Mouse (Mus musculus) brown adipose tissue, adult 24 weeks (tissue): ENCODE measurements around the gene Lrrc73. TPM values are rescaled to one million over a fixed set of nuclear protein-coding genes. Genes with fewer than 3 reads are reported as not detected.

Experiments used
- H3K27ac ChIP-seq: fragments of 200-500 bp; replicated peaks from 2 replicates; pipeline ENCODE4 v1.5.1; 2012; ENCODE audit warnings: low read depth, mild to moderate bottlenecking, low read length
- H3K4me1 ChIP-seq: fragments of 200-500 bp; 2 replicates; pipeline ENCODE4 v1.6.1; 2012; ENCODE audit warnings: low read length, mixed read lengths; ENCODE audit not compliant: control insufficient read depth, insufficient read depth, insufficient read length
- H3K4me3 ChIP-seq: fragments of 200-500 bp; 2 replicates; pipeline ENCODE4 v1.5.1; 2012; ENCODE audit warnings: low read depth, mild to moderate bottlenecking, low read length, moderate library complexity; ENCODE audit not compliant: insufficient read depth
- polyA plus RNA-seq: library from polyadenylated mRNA; stranded (reverse); fragments of >200 nt; gene quantifications from 2 replicates; pipeline ENCODE4 v1.2.4, GENCODE M21; 2012; ENCODE audit not compliant: missing spikeins, insufficient read depth, insufficient read length

Gene Lrrc73
- polyA plus RNA-seq, 1 experiment: not detected

DNA sequence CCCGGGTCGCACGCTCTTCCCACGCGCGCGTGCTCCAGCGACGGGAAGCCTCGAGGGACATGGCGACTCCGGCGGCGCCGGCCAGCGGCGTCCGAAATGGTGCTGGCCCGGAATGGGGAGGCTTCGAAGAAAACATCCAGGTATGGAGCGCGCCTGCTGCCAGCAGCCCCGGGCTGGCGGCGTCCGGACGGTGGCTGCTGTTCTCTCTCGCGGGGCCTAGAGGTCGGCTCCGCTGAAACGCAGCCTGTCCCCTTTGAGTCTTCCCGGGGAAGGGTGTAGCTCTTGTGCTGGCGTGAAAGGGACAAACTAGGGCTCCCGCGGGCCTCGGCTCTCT lies 5.2 kb upstream of the Lrrc73 start:
- Histone ChIP-seq H3K4me3 (peak overlapping the region; percentile 90), H3K27ac (peak overlapping the region; percentile 77), H3K4me1 (peaks cover 8% of the 10 kb centered on the region; the same call in 1 of the 2 replicates)

DNA sequence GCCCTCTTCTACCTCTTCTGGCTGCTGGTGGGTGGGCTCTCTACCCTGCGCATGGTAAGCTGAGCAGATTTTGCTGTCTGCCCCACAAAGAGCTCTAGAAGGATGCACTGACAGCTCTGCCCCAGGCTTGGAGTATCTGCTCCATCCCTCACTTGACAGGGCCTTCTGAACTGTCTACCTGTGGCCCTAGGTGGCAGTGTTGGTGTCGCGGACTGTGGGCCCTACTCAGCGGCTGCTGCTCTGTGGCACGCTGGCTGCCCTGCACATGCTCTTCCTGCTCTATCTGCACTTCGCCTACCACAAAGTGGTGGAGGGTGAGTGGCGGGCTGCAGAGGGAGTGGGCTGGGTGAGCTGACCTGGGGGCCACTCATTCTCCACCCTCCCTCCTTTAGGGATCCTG lies 2.2 kb upstream of the Lrrc73 start:
- H3K4me3 ChIP-seq: no peak overlapping the region
- H3K4me1 ChIP-seq: peaks cover 6% of the 10 kb centered on the region; the same call in 1 of the 2 replicates
- no peak overlapping the region for H3K27ac ChIP-seq

DNA sequence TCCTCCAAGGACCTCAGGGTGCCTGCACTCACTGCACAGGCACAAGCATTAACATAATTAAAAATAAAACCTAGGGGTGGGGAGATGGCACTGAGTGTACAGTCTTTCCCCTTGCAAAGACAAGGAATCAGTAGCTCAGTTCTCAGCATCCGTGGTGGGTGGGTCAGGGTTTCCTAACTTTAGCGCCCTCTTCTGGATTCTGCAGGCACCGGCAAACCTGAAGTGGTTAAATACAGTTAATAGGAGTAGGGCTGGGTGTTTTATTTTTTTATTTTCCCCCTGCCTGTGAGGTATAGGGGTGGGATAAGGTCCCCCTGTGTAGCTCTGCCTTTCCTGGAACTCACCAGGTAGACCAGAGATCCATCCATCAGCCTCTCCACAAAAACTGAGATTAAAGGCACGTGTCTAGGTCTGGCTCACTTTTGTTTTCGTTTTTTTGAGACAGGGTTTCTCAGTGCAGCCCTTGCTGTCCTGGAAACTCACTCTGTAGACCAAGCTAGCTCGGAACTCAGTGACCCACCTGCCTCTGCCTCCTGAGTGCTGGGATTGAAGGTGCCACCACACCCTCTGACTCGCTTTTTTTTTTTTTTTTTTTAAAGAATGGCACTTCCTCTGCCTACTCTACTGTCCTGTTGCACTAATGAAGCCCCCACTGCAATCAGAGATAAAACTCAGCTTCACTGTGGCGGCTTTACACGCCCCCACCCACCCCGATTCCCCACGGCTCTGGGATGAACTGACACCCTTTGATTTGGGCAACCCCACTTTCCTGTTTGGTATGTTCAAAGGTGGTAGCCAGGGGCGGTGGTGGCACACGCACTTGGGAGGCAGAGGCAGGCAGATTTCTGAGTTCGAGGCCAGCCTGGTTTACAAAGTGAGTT lies 520 bp upstream of the Lrrc73 start:
- Histone ChIP-seq H3K4me1 (no peaks in the 10 kb centered on the region), H3K27ac (no peak overlapping the region), H3K4me3 (peak overlapping the region; percentile 49; the same call in 1 of the 2 replicates)

DNA sequence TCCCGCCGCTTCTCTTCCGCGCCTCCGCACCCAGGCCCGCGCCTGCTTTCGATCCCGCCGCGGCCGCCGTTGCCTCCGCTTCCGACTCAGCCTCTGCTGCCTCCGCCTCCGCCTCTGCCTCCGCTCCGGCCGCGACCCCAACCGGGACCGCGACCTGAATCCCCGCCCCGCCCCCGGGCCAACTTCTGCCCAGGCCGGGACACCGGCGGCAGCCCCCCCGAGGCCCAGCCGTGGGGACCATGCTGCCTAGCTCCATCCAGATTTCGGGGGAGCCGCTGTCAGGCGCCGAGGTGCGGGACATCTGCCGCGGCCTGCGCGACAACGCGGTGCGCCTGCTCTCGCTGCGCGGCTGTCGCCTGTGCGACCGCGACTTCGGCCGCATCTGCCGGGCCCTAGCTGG lies 775 bp downstream of the Lrrc73 start:
- Histone ChIP-seq H3K27ac (no peak overlapping the region), H3K4me3 (peak overlapping the region; percentile 49), H3K4me1 (no peaks in the 10 kb centered on the region)

DNA sequence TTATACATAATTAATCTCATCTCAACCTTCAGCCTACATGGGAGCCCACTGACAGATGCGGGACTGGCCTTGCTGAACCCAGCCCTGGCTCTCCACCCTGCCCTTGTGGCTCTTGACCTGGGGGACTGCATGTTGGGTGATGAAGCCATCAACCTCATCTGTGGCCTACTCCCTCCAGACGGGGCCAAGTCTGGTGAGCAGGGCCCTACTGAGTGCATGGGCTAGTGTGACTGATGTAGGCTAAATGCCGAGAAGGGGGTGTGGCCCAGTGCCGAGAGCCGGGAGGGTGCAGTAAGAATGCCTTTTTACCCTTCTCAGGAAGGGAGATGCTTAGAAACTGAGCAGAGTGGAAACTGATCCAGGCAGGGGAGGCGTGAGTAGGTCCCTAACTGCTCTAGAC lies 1.8 kb downstream of the Lrrc73 start:
- Histone ChIP-seq H3K27ac (no peak overlapping the region), H3K4me3 (no peak overlapping the region), H3K4me1 (no peaks in the 10 kb centered on the region)

DNA sequence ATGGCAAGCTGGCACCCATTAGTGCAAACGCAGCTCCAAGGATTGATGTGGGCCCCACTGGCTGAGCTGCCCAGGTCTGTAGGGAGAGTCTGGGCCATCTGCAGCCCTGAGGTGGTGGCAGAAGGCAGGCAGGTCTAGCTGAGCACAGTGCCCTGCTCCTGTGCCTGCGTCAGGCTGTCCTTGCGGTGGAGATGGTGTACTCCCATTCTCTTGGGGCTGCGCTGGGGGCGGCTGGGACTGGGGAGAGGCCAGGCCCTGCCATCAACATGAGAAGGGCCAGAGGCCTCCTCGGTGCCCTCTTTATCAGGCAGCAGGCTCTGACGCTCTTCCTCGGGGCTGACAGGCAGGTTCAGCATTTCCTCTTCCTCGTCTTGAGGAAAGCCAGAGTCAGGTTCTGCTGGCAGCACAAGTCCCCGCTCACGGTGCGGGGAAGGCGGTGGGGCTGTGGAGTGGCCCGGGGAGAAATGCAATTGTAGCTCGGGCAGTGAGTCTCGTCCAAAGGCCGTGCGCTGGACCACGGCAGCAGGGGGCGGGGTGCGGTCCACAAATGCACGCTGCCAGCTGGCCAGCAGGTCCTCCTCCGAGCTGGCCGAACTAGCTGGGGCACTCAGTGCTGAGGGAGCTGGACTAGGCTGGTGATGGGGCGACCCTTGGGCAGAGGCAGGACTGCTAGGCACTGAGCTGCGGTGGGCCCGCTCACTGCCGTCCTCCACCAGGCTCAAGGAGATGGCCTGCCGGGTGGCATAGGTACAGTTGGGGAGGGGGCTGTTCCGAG lies 5.1 kb downstream of the Lrrc73 start:
- Histone ChIP-seq H3K4me3 (no peak overlapping the region), H3K27ac (no peak overlapping the region)

DNA sequence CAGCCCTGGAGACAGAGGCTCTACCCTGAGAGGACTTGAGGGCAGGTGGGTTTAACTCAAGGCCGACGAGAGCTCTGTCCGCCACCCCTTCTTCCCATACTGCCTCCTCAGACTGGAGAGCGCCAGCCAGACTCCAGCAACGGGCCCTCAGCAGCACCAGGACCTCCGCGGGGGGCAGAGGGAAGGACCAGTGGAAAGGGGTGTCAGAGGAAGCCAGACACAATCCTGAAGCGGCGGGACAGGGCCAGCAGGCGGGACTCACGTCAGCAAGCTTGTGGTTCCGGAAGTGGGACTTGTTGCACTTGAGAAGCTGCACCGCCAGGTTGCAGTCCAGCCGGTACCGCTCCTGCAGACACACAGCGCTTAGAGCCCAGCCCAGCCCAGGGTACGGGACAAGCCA lies 6.3 kb downstream of the Lrrc73 start:
- H3K4me3 ChIP-seq: no peak overlapping the region
- H3K27ac ChIP-seq: no peak overlapping the region
- H3K4me1 ChIP-seq: no peaks in the 10 kb centered on the region

More for the DNA sequence above, 5.1 kb downstream of the Lrrc73 start:
- no peaks in the 10 kb centered on the region for H3K4me1 ChIP-seq

DNA sequence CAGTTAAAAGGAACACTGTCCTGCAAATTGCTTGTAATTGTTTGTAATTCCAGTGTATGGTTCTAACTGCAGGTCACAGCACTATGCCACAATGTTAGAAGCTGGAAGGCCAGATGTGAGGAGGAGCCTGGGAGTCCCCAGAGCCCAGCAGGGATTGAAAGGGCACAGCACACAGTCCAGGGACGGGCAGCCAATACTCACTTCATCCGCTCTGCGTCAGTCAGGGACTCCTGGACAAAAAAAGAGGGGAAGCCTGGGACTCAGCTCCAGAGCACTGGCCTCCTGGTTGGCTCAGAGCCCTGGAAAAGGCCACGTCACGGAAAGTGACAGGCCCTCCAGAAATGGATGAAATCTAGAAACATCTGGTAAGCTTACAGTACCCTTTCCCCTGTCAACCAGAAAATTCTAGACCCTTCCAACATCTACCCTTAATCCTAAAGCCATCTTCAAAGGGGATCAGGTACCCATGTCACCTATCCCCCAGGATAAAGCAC lies 8.9 kb downstream of the Lrrc73 start:
- Histone ChIP-seq H3K4me3 (no peak overlapping the region), H3K27ac (0 out of 2 replicates have a peak overlapping the region, but pooled peaks have one; percentile 9), H3K4me1 (no peaks in the 10 kb centered on the region)

DNA sequence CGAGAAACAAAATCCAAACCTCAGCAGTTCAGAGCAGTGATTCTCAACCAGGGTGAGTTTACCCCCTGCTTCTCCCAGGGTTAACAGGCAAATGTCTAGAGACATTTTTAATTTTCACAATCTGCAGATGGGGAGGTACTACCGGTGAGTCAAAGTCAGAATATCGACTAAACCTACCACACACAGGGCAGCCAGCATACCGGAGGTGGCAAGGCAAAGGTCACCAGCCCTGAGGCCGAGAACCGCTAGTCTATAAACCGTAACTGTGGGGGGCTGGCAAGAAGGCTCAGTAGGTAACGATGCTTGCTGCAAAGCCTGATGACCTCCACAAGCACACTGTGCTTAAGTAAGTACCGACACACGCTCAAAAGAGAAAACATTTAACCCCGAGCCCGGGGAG lies 12.2 kb downstream of the Lrrc73 start:
- Histone ChIP-seq H3K4me1 (no peaks in the 10 kb centered on the region), H3K4me3 (no peak overlapping the region), H3K27ac (no peak overlapping the region)

DNA sequence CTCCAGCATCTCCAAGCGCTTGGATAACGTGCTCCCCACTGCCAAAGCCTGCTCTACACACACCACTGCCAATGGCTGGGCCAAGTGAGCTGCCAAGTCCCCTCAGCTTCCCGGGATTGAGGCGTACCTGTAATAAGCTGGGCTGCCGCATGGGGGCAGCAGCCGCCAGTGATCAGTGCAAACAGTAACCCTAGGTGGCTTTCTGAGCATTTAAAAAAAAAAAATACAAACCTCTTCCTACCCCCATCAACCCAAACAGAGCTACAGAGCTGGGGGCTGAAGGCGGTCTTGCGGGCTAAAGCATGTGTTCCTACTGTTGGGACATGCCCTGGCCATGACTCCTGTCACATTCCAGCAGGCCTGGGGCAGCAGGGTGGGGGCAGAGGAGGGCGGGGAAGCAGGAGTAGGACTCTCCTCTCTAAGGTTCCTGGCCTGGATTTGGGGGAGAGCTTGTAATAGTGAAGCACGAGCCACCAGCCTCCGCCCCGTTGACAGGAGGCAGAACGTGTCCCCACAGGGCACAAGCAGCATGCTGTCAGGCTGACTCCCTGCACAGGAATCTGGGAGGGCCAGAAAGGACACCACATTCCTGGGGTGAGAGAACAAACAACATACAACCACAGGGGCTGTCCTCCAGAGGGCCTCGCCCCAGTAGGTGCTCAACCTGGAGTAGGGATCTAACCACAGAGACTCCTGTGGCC lies 12.7 kb downstream of the Lrrc73 start:
- H3K27ac ChIP-seq: no peak overlapping the region
- no peaks in the 10 kb centered on the region for H3K4me1 ChIP-seq

DNA sequence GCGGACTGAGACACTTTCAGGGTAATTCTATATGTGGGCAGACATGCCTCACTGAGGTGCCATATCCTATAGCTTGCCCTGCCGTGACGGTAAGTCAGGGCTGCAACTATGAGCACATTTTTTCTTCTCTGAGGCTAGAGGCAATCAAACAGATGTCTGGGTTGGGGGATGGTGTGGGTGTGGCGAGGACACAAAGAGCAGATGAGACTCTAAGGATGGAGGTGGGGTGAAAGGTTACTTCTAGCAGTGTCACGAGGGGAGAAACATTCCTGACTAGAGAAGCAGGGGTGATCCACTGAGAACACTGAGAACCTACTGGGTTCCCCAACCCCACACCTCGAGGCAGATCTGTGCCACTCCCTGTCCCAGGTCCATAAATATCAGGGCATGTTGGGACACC lies 13.7 kb downstream of the Lrrc73 start:
- Histone ChIP-seq H3K4me3 (no peak overlapping the region), H3K4me1 (no peaks in the 10 kb centered on the region), H3K27ac (no peak overlapping the region)

More for the DNA sequence above, 12.7 kb downstream of the Lrrc73 start:
- no peak overlapping the region for H3K4me3 ChIP-seq

DNA sequence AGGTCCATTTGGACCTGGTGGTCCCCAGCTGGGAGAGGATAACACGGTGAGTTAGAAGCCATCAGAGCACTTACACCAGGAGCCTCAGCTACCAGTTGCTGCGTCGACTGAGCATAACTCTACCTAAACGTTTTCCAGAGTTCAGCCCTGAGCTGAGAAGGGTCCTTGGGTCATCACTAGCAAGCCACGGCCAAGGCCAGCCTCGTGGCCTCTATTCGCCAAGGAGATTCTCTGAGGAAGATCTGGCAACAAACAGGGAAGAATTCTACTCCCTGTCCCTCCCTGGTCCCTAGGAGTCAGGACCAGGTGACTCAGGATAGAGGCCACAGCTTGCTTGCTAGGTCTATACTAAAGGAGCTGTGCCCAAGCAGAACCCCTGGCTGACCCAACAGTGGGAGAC lies 14.2 kb downstream of the Lrrc73 start:
- Histone ChIP-seq H3K4me1 (no peaks in the 10 kb centered on the region), H3K27ac (no peak overlapping the region)

DNA sequence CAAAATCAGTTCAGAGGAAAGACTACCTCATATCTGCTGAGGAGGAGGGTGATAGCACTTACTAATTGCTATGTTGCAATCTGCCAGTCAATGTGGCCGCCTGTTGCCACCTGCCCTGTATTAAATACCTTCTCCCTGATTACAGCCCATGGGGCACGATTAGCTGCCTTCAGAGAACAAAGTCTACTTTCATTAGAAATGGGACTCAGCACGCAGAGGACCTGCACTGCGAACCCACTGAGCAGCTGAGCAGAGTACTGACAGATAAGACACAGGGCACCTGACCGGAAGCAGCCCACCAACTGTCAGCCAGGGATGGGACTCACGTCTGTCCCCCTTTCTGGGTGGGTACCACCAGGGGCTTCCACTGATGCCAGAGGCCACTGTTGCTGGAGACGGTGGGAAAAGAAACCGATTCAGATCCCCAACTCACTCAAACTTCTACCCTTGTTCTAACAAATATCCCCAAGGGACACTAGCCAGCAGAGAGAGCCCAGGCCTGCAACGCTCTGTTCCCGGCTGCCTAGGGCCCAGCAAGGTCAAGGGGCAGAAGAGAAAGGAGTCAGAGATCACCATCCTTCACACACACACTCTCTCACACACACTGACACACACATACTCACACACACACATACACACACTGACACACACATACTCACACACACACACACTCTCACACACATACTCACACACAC lies 14.8 kb downstream of the Lrrc73 start:
- Histone ChIP-seq H3K4me1 (peaks cover 4% of the 10 kb centered on the region; the same call in 1 of the 2 replicates), H3K4me3 (no peak overlapping the region), H3K27ac (0 out of 2 replicates have a peak overlapping the region, but pooled peaks have one; percentile 4)

More for the DNA sequence above, 14.2 kb downstream of the Lrrc73 start:
- H3K4me3 ChIP-seq: no peak overlapping the region

DNA sequence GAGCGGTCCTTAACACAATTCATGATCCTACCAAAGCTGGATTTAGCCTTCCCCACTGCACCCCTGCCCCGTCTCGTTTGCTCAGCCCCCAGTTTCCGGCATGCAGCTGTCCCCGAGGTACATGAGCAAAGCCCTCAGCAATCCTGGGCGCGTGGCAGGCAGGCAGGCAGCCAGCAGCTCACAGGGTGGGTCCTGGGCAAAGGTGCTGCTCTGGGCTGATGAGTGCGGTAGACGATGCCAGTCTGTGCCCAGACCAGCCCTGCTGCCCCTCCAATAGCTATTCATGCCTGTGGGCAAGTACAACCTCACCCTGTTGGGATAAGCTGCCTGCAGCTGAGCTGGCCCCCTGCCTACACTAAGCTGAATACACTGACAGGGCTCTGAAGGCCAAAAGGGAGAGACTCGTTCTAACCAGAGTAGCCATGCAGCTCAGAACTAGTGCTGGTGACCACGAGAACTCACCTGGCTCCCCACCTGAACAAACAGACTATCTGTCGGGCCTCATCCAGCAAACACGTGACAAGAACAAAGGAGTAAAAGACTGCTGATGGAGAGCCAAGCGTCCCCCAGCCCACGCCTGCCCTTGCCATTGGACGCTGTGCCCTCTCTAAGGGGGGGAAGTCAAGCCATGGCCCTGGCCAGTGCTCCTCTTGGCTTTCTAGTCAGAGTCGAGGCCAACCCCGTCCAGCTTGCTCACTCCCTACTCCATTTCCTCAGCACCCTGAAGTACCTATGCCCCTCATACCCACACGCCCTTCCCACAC lies 16.6 kb downstream of the Lrrc73 start:
- Histone ChIP-seq H3K27ac (no peak overlapping the region), H3K4me3 (no peak overlapping the region), H3K4me1 (peaks cover 9% of the 10 kb centered on the region; the same call in 1 of the 2 replicates)
